Mouse (Mus musculus) heart, postnatal 0 days (tissue): ENCODE measurements around the gene Ly6c1.

ENCODE experiments used
- CTCF ChIP-seq: IDR thresholded peaks from 2 replicates; pipeline ENCODE4 v1.5.1; 2016; ENCODE audit warnings: antibody characterized with exemption, control low read depth, low read depth
- EP300 ChIP-seq: IDR thresholded peaks from 2 replicates; pipeline ENCODE4 v1.6.1; 2016; ENCODE audit warnings: antibody characterized with exemption, low read depth

DNA sequence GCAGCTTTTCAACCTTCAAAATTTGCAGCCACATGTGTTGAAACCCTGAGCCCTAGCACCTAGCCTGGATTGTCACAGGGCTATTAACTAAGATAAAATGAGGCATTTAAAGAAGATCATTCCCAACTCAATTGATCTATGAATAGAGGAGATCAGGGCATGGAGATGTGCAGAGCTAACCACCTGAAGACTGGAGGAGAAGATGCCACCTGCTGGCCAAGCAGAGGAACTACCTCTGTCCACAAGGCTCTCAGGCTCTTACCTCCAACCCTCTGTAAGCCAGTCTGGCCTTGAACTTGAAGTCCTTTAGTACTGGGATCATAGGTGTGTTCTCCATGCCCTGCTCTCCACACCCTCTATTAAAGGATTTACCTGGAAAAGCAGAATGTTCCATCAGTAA lies 11.9 kb upstream of the Ly6c1 start:
- TF ChIP-seq CTCF (peak; percentile 68), EP300 (no peak)
